Mouse (Mus musculus) mouse embryonic stem cell (cell line): ENCODE results near the gene Jaml.
"Not testable (repeated sequence)": the region's sequence is repeated elsewhere in the genome, so short reads cannot be mapped to it uniquely, and the experiment has no call there.

Experiments
- in situ Hi-C, 2 experiments: fragments of 300-500 bp; cut with MboI; formaldehyde crosslinking; loops; 1 replicate in 1 of 2; 3 replicates in 1 of 2; pipeline ENCODE4 v1.14.3; 2019 to 2020; ENCODE audit warnings: low sequenced_read_pairs in 2 of 2, low pct_unique_long_range_greater_than_20kb in 1 of 2, mixed read lengths in 1 of 2; ENCODE audit not compliant: unreplicated experiment in 1 of 2

Jaml gene

GRCm38 (mm10) chr9:45079011-45079410 lies at the start of gene Jaml:
TSS of gene Jaml (plus strand) at chr9:45079183.
- in situ Hi-C loops, result no loop called here

DNA sequence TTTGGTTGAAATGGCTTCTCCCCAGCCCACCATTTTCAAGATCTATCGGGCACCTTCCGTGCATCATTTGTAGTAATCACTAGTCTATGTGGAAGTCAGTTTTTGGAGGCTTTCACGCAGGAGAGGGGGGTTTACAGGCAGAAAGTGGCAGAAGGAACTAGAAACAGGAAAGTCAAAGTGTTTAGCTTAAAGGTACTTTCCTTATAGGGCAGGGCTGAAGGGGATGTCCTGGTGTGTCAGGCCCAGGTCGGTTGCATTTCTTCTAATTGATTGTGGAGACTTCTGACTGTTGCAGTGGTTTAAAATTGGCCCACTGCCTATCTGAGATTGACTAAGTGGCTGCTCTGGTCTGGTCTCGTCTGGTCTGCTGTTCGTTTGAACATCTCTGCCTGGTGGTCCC lies 48.6 kb upstream of the Jaml start:
- in situ Hi-C loops, result no loop called here

DNA sequence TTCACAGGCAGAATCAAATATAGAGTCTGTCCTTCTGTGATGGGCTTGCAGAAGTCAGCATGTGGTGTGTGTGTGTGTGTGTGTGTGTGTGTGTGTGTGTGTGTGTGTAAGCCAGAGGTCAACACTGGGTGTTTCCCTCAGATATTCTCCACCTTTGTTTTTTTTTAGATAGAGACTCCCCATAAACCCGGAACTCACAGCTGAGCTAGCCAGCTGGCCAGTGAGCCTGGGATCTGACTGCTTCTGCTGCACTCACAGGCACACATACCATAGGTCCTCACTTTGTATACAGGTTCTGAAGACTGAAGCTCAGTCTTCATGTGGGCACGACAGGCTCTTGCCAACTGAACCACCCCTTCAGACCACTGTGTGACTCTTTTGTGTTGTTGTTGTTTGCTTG lies 46.7 kb upstream of the Jaml start:
- in situ Hi-C loops, result no loop called here

- in situ Hi-C loops, result no loop called here
Measured at GRCm38 (mm10) chr9:45034526-45034925, 44.5 kb upstream of the Jaml start.

GRCm38 (mm10) chr9:45037803-45038202 lies 41.2 kb upstream of the Jaml start:
- in situ Hi-C loops, result not testable (repeated sequence)

DNA sequence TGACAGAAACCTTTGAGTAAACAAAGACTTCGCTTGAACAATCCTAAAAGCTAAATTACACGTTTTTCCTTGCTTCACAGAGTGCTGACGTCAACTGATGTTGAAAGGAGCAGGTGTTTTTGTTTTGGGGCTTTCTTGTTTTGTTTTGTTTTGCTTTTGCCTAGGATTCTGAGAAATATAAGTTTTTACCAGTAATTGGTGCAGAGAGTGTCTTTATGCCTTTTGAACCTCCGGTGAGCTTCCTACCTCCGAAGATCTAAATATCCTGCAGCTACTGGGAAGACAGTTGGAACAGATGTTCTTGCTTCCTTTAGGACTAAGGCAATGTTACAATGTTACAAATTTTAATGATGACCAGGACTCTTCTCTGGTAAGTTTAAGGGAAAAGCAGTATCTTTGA lies 39.5 kb upstream of the Jaml start, which contains the start of gene Mpzl2:
Mpzl2 (plus strand) TSS at position 301 of the 400 bp plus-strand sequence.
- in situ Hi-C loops, result no loop called here

- in situ Hi-C loops, result no loop called here
Measured at GRCm38 (mm10) chr9:45040066-45040845, 38.7 kb upstream of the Jaml start.

DNA sequence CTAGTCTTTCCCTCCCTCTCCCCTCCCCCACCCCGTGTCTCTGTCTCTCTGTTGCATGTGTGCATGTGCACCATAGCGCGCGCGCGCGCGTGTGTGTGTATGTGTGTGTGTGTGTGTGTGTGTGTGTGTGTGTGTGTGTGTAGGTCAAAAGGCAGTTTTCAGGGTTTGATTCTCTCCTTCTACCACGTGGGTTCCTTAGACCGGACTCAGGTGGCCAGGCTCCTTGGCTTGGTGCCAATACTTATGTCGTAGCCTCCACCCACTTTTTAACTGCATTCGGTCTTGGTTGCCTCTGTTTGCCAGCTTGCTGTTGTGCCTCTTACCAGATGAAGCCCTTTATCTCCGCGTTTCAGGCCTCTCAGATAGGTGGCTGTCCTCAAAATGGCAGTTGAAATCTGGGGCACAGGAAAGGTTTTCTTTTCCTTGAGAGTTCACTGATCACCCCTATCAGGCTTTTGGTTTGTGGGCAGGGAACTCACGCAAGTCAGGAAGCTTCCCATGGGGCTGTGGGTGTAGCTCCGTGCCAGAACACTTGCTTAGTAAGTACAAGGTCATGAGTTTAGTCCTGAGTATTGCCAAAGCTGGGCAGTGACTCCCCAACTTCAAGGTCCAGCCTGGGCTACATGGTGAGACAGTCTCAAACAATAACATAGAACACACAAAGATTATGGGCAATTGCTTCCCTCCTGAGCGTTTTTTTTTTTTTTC lies 37.7 kb upstream of the Jaml start:
- in situ Hi-C loops, result no loop called here

DNA sequence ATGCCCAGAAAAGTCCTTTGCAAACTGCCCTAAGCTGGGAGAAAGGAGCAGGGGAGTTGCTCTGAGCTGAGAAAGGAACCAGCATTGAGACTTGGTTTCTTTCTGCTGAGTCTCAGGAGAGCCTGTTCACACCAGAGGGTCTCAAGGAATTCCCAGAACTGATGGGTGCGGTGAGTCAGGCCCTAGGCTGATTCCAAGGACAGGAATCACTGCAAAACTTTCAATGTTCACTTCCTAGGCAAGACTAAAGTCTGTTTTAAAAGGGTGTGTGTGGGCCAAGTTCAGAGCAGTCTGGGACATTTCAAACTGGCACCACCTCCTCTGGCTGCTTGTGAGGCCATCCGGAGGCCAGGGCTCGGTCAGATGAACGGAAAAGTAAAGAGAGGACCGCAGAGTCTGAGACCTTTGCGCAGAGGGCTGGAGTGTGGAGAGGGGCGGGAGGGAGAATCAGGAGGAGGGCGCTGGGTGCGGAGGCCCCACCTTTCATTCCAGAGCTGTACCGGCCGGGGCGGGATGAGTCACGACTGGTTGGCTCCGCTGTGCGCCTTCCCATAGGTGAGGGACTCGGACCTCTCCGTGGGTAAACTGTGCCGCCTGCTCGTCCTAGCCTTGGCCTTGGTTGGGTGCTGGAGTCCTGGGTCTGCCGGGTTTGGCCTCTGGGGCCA lies 36.8 kb upstream of the Jaml start:
- in situ Hi-C loops, result no loop called here

GRCm38 (mm10) chr9:45042947-45043346 lies 36.0 kb upstream of the Jaml start:
- in situ Hi-C loops, result no loop called here

- in situ Hi-C loops, result no loop called here
Measured at GRCm38 (mm10) chr9:45046973-45047372, 32.0 kb upstream of the Jaml start.

GRCm38 (mm10) chr9:45048511-45048910 lies 30.5 kb upstream of the Jaml start:
- in situ Hi-C loops, result no loop called here

- in situ Hi-C loops, result no loop called here
Measured at GRCm38 (mm10) chr9:45049731-45050130, 29.3 kb upstream of the Jaml start.

- in situ Hi-C loops, result no loop called here
Measured at GRCm38 (mm10) chr9:45050301-45050700, 28.7 kb upstream of the Jaml start.

GRCm38 (mm10) chr9:45055082-45055713 lies 23.8 kb upstream of the Jaml start, which contains the start of gene Mpzl3:
TSS of gene Mpzl3 (plus strand) at chr9:45055186.
- in situ Hi-C loops, result no loop called here

- in situ Hi-C loops, result no loop called here
Measured at GRCm38 (mm10) chr9:45058304-45058940, 20.6 kb upstream of the Jaml start.

- in situ Hi-C loops, result no loop called here
Measured at GRCm38 (mm10) chr9:45060151-45060550, 18.8 kb upstream of the Jaml start.

- in situ Hi-C loops, result no loop called here
Measured at GRCm38 (mm10) chr9:45062677-45063076, 16.3 kb upstream of the Jaml start.
